Mouse (Mus musculus) G1E (cell line): ENCODE measurements around the gene Cldn8. TPM values are rescaled to one million over a fixed set of nuclear protein-coding genes. Genes with fewer than 3 reads are reported as not detected.

Experiments
- ATAC-seq: 2 replicates; pipeline ENCODE4 v1.8.0; 2016; ENCODE audit warnings: mild to moderate bottlenecking; ENCODE audit not compliant: insufficient number of reproducible peaks, poor library complexity, low FRiP score, severe bottlenecking; ENCODE audit errors: extremely low read depth
- DNase-seq: peaks from one replicate; pipeline ENCODE4 v3.0.0; 2012; ENCODE audit warnings: low spot score
- H3K27me3 ChIP-seq: 2 replicates; pipeline ENCODE4 v1.6.1; 2012; ENCODE audit warnings: mild to moderate bottlenecking, low read length, inconsistent platforms; ENCODE audit not compliant: insufficient read depth
- H3K36me3 ChIP-seq: replicated peaks from 2 replicates; pipeline ENCODE3; 2012; ENCODE audit warnings: mild to moderate bottlenecking, inconsistent platforms
- H3K4me1 ChIP-seq: 2 replicates; pipeline ENCODE4 v1.6.1; 2012; ENCODE audit warnings: low read depth, low read length, inconsistent platforms, mixed read lengths; ENCODE audit not compliant: insufficient read depth
- H3K4me3 ChIP-seq: 2 replicates; pipeline ENCODE4 v1.5.1; 2012; ENCODE audit warnings: low read depth, mild to moderate bottlenecking, inconsistent platforms, low read length, moderate library complexity, mixed read lengths
- H3K9me3 ChIP-seq: replicated peaks from 2 replicates; pipeline ENCODE4 v1.6.1; 2012; ENCODE audit warnings: inconsistent platforms
- CTCF ChIP-seq: IDR thresholded peaks from 2 replicates; pipeline ENCODE4 v1.5.1; 2012; ENCODE audit warnings: low read depth, low read length, inconsistent platforms, mixed read lengths
- GATA1 ChIP-seq: IDR thresholded peaks from 2 replicates; pipeline ENCODE4 v1.6.1; 2012; ENCODE audit warnings: borderline replicate concordance, low read length, inconsistent platforms, mixed read lengths
- GATA2 ChIP-seq: IDR thresholded peaks from 2 replicates; pipeline ENCODE4 v1.6.1; 2012; ENCODE audit warnings: low read depth, low read length, inconsistent platforms, borderline replicate concordance
- POLR2AphosphoS5 ChIP-seq: IDR thresholded peaks from 2 replicates; pipeline ENCODE4 v1.6.1; 2012; ENCODE audit warnings: low read depth, low read length, inconsistent platforms; ENCODE audit not compliant: insufficient replicate concordance
- TAL1 ChIP-seq: conservative IDR thresholded peaks from 2 replicates; pipeline ENCODE4 v1.6.1; 2012; ENCODE audit warnings: low read depth, low read length, inconsistent platforms, mixed read lengths
- polyA plus RNA-seq: library from polyadenylated mRNA; stranded (reverse); fragments of >175 nt; gene quantifications from 2 replicates; pipeline ENCODE4 v1.2.3, GENCODE M21; 2012
- total RNA-seq, 2 experiments: library from RNA; stranded (forward) in 1 of 2; stranded (reverse) in 1 of 2; fragments of 200-1000 nt in 1 of 2; fragments of >200 nt in 1 of 2; fragmentation: Nextera tagmentation in 1 of 2; gene quantifications; 2 replicates each; pipeline ENCODE4 v1.2.3; 2014 to 2017

Gene Cldn8
- not detected in 2 replicates for total RNA-seq (2014; fragmentation: Nextera tagmentation)
- total RNA-seq (2017) = not detected in 2 replicates
- polyA plus RNA-seq = not detected in 2 replicates

DNA sequence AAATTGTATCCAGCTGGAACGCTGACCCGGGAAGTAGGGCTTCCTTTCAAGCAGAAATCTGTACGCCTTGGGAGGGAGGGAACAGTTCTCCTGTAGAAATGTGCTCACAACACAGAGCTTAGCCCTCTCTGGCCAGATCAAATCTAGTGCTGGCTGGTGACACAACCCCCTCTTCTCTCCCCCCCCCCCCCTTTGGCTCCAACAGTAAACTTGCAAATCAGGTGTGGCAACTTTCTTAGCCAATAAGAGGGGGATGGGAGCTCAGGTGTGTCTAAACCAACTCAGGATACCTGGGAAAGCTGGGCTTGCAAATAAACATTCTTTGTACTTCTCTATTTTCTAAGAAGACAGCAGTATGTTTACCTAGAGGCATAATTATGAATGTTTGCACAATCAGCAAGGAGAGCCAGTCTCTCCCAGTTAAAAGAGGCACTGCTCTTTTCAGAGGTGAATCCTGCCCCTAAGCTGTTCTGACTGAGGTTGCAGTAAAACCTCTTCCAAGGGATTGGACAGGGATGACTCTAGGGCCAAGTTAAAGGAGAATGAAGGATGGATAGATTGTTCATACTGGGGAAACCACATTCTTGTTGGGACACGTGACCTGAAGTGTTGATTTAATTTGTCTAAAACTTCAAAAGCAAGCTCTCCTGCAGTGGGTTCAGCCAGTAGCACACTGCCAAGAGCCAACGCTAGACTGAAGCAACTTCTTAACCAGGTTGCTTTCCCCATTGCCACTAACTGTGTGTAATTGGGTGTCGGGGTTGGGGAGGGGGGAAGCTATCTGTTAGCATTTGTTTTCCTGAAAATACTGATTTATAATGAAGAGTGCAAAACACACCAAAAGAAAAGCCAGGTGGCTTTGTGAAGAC is at the start of gene Cldn8:
TSS of gene Cldn8 (minus strand) at position 139 of the 869 bp plus-strand sequence.
- Histone ChIP-seq H3K27me3 (no peaks in the 10 kb centered on the region), H3K4me1 (no peaks in the 10 kb centered on the region), H3K9me3 (peaks cover 14% of the 10 kb centered on the region), H3K4me3 (no peak within 1 kb of the TSS), H3K36me3 (no peaks in the 10 kb centered on the region)
- no peak for DNase-seq
- TF ChIP-seq GATA1 (no peak), TAL1 (no peak), POLR2AphosphoS5 (no peak), CTCF (no peak)
- no peak for ATAC-seq

DNA sequence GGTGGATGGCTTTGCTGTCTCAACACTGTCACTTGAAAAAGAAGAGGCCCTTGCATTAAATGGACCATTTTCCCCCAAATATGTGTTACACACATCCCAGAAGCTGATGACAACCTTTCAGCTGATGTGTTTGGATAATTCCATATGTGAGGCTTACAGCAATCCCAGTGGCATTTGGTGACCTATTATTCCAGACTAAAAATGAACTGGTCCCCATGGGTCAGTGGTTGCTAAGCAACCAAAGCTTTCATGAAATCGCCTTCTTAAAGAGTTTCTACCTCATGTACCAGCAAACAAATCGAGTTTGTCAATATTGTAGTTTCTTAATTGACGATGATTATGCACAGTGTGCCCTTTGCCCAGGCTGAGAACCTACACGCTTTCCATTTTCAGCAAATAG is 49.7 kb upstream of the Cldn8 start:
- no peaks in the 10 kb centered on the region for H3K4me1 ChIP-seq
- TF ChIP-seq GATA1 = no peak
- TF ChIP-seq TAL1 = no peak
- no peak for TF ChIP-seq POLR2AphosphoS5
- no peak for TF ChIP-seq CTCF
- no peak for TF ChIP-seq GATA2
- ATAC-seq = no peak
- DNase-seq = no peak
- no peak overlapping the region for H3K4me3 ChIP-seq
- H3K27me3 ChIP-seq = no peaks in the 10 kb centered on the region
- peaks cover 6% of the 10 kb centered on the region for H3K9me3 ChIP-seq
- no peaks in the 10 kb centered on the region for H3K36me3 ChIP-seq

DNA sequence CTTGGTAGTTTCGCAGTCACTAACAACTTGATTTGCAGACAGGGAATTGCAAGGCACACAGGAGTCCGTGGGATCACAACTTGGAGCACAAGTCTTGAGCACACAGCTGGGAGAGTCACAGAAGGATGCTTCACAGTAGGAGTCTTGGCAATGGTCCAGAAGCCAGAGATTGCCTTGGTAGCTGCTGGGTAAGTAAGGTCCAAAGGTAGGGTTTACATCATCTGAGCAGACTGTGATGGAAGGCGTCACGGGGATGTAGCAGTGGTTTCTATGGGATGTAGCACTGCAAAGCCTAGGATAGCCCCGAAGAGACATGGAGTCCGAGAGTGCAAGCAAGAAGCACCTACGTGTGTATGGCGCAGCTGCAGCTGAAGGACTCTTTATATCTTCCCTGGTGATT is 48.9 kb upstream of the Cldn8 start, which contains the start of gene Krtap24-1:
TSS of gene Krtap24-1 (minus strand) at position 358 of the 400 bp plus-strand sequence.
- H3K9me3 ChIP-seq = peaks cover 6% of the 10 kb centered on the region
- TF ChIP-seq TAL1 = no peak
- TF ChIP-seq POLR2AphosphoS5 = no peak
- no peak for TF ChIP-seq GATA1
- no peak for TF ChIP-seq GATA2
- no peak for TF ChIP-seq CTCF
- no peak for ATAC-seq

DNA sequence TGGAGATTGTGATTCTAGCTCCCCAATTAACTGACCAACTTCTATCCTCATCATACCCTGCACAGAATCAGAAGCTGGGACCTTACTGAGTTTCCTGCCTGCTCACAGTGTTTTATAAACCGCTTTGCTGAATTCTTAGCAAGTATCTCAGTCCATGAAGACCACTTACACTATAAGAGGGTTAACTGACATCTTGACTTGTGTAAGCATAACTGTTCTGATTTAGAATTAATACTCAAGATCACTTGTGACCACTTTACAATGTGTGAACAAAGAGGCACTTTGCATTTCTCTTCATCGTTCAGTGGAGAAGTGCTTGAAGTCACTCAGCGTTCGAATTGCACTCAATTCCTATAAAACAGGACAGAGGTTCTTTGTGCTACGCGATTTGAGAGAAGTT is 41.6 kb upstream of the Cldn8 start:
- H3K4me3 ChIP-seq = no peak overlapping the region
- H3K4me1 ChIP-seq = no peaks in the 10 kb centered on the region
- TF ChIP-seq TAL1 (no peak), CTCF (no peak), GATA1 (no peak), POLR2AphosphoS5 (no peak), GATA2 (no peak)
- no peak for DNase-seq
- no peaks in the 10 kb centered on the region for H3K27me3 ChIP-seq
- peaks cover 13% of the 10 kb centered on the region for H3K9me3 ChIP-seq
- no peak for ATAC-seq
- H3K36me3 ChIP-seq = no peaks in the 10 kb centered on the region

More for the DNA sequence above, 48.9 kb upstream of the Cldn8 start, which contains the start of gene Krtap24-1:
- Histone ChIP-seq H3K27me3 (no peaks in the 10 kb centered on the region), H3K36me3 (no peaks in the 10 kb centered on the region), H3K4me1 (no peaks in the 10 kb centered on the region), H3K4me3 (no peak within 1 kb of the TSS)
- no peak for DNase-seq

DNA sequence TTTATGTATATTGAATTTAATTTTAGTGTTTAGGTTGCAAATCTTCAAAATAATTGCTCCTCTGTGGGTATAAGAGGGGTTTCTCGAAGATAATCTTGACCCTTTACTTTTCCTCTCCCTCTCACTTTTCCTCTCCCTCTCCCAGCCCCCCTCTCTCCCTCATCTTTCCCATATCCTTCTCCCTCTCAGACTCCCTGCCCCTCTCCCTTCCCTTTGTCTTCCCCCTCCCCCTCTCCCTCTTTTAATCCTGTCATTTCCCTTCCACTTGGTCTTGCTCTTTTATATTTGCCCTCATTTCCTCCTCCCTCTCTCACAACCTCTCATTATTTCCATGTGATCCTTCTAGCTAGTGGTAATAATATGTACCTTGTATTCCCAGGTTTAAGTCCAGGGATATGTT is 39.5 kb upstream of the Cldn8 start:
- TF ChIP-seq TAL1 (no peak), GATA1 (no peak), POLR2AphosphoS5 (no peak), GATA2 (no peak), CTCF (no peak)
- no peak overlapping the region for H3K4me3 ChIP-seq
- DNase-seq (no peak), ATAC-seq (no peak)
- peaks cover 13% of the 10 kb centered on the region for H3K9me3 ChIP-seq
- H3K4me1 ChIP-seq = no peaks in the 10 kb centered on the region
- no peaks in the 10 kb centered on the region for H3K36me3 ChIP-seq
- H3K27me3 ChIP-seq = no peaks in the 10 kb centered on the region

DNA sequence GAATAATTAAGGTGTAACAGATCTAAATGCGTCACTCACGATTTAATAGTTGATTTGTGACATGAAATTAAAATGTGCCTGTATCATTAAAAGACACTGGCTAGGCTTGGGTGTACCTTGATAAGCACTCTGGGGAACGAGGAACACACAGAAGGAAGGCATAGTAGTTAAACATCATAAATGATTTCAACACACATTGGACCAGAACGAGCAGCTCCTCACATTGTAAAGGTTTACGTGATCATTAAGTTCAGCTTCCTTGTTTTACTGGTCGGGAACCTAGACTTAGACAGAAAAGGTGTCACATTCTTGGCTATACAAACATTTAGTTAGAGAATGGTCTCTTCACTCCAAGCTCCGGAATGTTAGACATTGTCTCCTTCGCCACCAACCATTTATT is 37.3 kb upstream of the Cldn8 start:
- no peaks in the 10 kb centered on the region for H3K36me3 ChIP-seq
- H3K4me1 ChIP-seq = no peaks in the 10 kb centered on the region
- H3K27me3 ChIP-seq = no peaks in the 10 kb centered on the region
- peaks cover 16% of the 10 kb centered on the region for H3K9me3 ChIP-seq
- no peak for ATAC-seq
- no peak for DNase-seq
- H3K4me3 ChIP-seq = no peak overlapping the region
- no peak for TF ChIP-seq TAL1
- no peak for TF ChIP-seq GATA2
- no peak for TF ChIP-seq POLR2AphosphoS5
